Mouse (Mus musculus) MEL (cell line): ENCODE results near the gene Smndc1. TPM values are rescaled to one million over a fixed set of nuclear protein-coding genes. Genes with fewer than 3 reads are reported as not detected.
A peak's percentile ranks its signal among the peaks of the same experiment; 100 is the strongest.

Source experiments
- DNase-seq: peaks from one replicate; pipeline ENCODE4 v3.0.0; 2011; ENCODE audit warnings: low read depth, low spot score
- H3K27ac ChIP-seq: 2 replicates; pipeline ENCODE4 v1.5.1; 2012; ENCODE audit warnings: low read depth, mild to moderate bottlenecking, control low read depth, low read length, moderate library complexity; ENCODE audit not compliant: control insufficient read depth
- H3K27me3 ChIP-seq, 2 experiments: fragments of 150-350 bp in 1 of 2; sonication (generic) in 1 of 2; 2 replicates each; pipeline ENCODE4 v1.6.1; 2012; ENCODE audit warnings: low read length in 2 of 2, mild to moderate bottlenecking in 2 of 2, improper control_type of control experiment in 1 of 2, moderate library complexity in 1 of 2; ENCODE audit not compliant: insufficient read depth in 2 of 2, control insufficient read depth in 1 of 2
- H3K36me3 ChIP-seq, 2 experiments: 2 replicates each; pipeline ENCODE4 v1.6.1; 2012 to 2014; ENCODE audit warnings: low read length in 2 of 2, improper control_type of control experiment in 1 of 2, inconsistent platforms in 1 of 2, mild to moderate bottlenecking in 1 of 2; ENCODE audit not compliant: insufficient read depth in 2 of 2, control insufficient read depth in 1 of 2
- H3K4me1 ChIP-seq, 2 experiments: fragments of 150-350 bp in 1 of 2; sonication (generic) in 1 of 2; 2 replicates each; pipeline ENCODE4 v1.6.1; 2012; ENCODE audit warnings: low read length in 2 of 2, improper control_type of control experiment in 1 of 2, mild to moderate bottlenecking in 1 of 2; ENCODE audit not compliant: insufficient read depth in 2 of 2, control insufficient read depth in 1 of 2
- H3K4me3 ChIP-seq, 2 experiments: fragments of 150-350 bp in 1 of 2; sonication (generic) in 1 of 2; 2 replicates each; pipeline ENCODE4 v1.5.1; 2012; ENCODE audit warnings: low read depth in 2 of 2, low read length in 2 of 2, mild to moderate bottlenecking in 2 of 2, moderate library complexity in 2 of 2, control low read depth in 1 of 2, improper control_type of control experiment in 1 of 2; ENCODE audit not compliant: control insufficient read depth in 1 of 2, insufficient read depth in 1 of 2
- H3K79me2 ChIP-seq: 2 replicates; pipeline ENCODE4 v1.6.1; 2012; ENCODE audit warnings: mild to moderate bottlenecking, low read length, moderate library complexity; ENCODE audit not compliant: control insufficient read depth, poor library complexity, insufficient read depth
- H3K9ac ChIP-seq: 2 replicates; pipeline ENCODE4 v1.6.1; 2012; ENCODE audit warnings: low read depth, mild to moderate bottlenecking, control low read depth, low read length, moderate library complexity; ENCODE audit not compliant: control insufficient read depth, poor library complexity, severe bottlenecking
- H3K9me3 ChIP-seq: fragments of 150-350 bp; sonication (generic); replicated peaks from 2 replicates; pipeline ENCODE4 v1.6.1; 2012; ENCODE audit warnings: mild to moderate bottlenecking, low read length, improper control_type of control experiment, moderate library complexity; ENCODE audit not compliant: insufficient read depth
- BHLHE40 ChIP-seq: IDR thresholded peaks from 2 replicates; pipeline ENCODE4 v1.6.1; 2012; ENCODE audit warnings: low read depth, mild to moderate bottlenecking, inconsistent platforms, low read length, improper control_type of control experiment, borderline replicate concordance
- CHD1 ChIP-seq: IDR thresholded peaks from 2 replicates; pipeline ENCODE4 v1.6.1; 2012; ENCODE audit warnings: low read depth, mild to moderate bottlenecking, inconsistent platforms, low read length, improper control_type of control experiment
- CTCF ChIP-seq, 3 experiments: IDR thresholded peaks in 2 of 3; conservative IDR thresholded peaks in 1 of 3; 2 replicates each; pipeline ENCODE4 v1.5.1; 2011 to 2012; ENCODE audit warnings: low read length in 3 of 3, low read depth in 2 of 3, mild to moderate bottlenecking in 2 of 3, improper control_type of control experiment in 1 of 3, inconsistent platforms in 1 of 3, mixed read lengths in 1 of 3, moderate library complexity in 1 of 3; ENCODE audit not compliant: control insufficient read depth in 1 of 3, insufficient read depth in 1 of 3, poor library complexity in 1 of 3, severe bottlenecking in 1 of 3
- ELF1 ChIP-seq: IDR thresholded peaks from 2 replicates; pipeline ENCODE4 v1.6.1; 2014; ENCODE audit warnings: low read depth, mild to moderate bottlenecking, inconsistent platforms, low read length, improper control_type of control experiment, moderate library complexity
- ETS1 ChIP-seq: IDR thresholded peaks from 2 replicates; pipeline ENCODE4 v1.6.1; 2012; ENCODE audit warnings: low read depth, mild to moderate bottlenecking, inconsistent platforms, low read length, improper control_type of control experiment, moderate library complexity
- JUND ChIP-seq: IDR thresholded peaks from 2 replicates; pipeline ENCODE4 v1.6.1; 2011; ENCODE audit warnings: low read depth, mild to moderate bottlenecking, improper control_type of control experiment, low read length
- MAZ ChIP-seq: IDR thresholded peaks from 2 replicates; pipeline ENCODE4 v1.6.1; 2012; ENCODE audit warnings: low read depth, mild to moderate bottlenecking, inconsistent platforms, low read length, improper control_type of control experiment
- MXI1 ChIP-seq: IDR thresholded peaks from 2 replicates; pipeline ENCODE4 v1.6.1; 2011; ENCODE audit warnings: mild to moderate bottlenecking, low read depth, low read length, improper control_type of control experiment
- MYC ChIP-seq: IDR thresholded peaks from 2 replicates; pipeline ENCODE4 v1.6.1; 2011; ENCODE audit warnings: low read depth, mild to moderate bottlenecking, low read length, improper control_type of control experiment, moderate library complexity
- NELFE ChIP-seq: IDR thresholded peaks from 2 replicates; pipeline ENCODE4 v1.6.1; 2011; ENCODE audit warnings: low read depth, low read length, improper control_type of control experiment
- POLR2AphosphoS5 ChIP-seq: IDR thresholded peaks from 2 replicates; pipeline ENCODE4 v1.6.1; 2012; ENCODE audit warnings: low read depth, borderline replicate concordance, mild to moderate bottlenecking, inconsistent platforms, low read length, moderate library complexity, mixed read lengths
- RAD21 ChIP-seq: IDR thresholded peaks from 2 replicates; pipeline ENCODE4 v1.6.1; 2011; ENCODE audit warnings: mild to moderate bottlenecking, low read depth, low read length, improper control_type of control experiment
- SMC3 ChIP-seq: IDR thresholded peaks from 2 replicates; pipeline ENCODE4 v1.6.1; 2011; ENCODE audit warnings: low read depth, low read length, improper control_type of control experiment
- TCF12 ChIP-seq: IDR thresholded peaks from 2 replicates; pipeline ENCODE4 v1.6.1; 2014; ENCODE audit warnings: low read depth, mild to moderate bottlenecking, inconsistent platforms, low read length, improper control_type of control experiment, moderate library complexity
- ZC3H11A ChIP-seq: IDR thresholded peaks from 2 replicates; pipeline ENCODE4 v1.6.1; 2012; ENCODE audit warnings: low read depth, mild to moderate bottlenecking, inconsistent platforms, low read length, improper control_type of control experiment
- ZMIZ1 ChIP-seq: IDR thresholded peaks from 2 replicates; pipeline ENCODE4 v1.6.1; 2012; ENCODE audit warnings: low read depth, mild to moderate bottlenecking, inconsistent platforms, low read length, improper control_type of control experiment, moderate library complexity
- polyA plus RNA-seq, 2 experiments: library from polyadenylated mRNA; stranded (reverse) in 1 of 2; unstranded in 1 of 2; fragments of >175 nt in 1 of 2; fragments of >200 nt in 1 of 2; gene quantifications; 2 replicates each; pipeline versions ENCODE4 v1.2.1 to v1.2.4; 2012; ENCODE audit warnings: low replicate concordance in 2 of 2, low read depth in 1 of 2; ENCODE audit not compliant: insufficient read length in 2 of 2, insufficient read depth in 1 of 2, missing spikeins in 1 of 2
- total RNA-seq: library from RNA; depleted of rRNA; stranded (reverse); fragments of 300-350 nt; gene quantifications from 2 replicates; pipeline ENCODE4 v1.2.3, GENCODE M21; 2012

The Smndc1 gene
- total and polyA plus RNA-seq, 3 experiments = 27.5 to 166 (median 114) TPM

GRCm38 (mm10) chr19:53364551-53364950 lies 25.8 kb downstream of the Smndc1 start:
- Histone ChIP-seq H3K4me1 (peaks cover 8% of the 10 kb centered on the region in 2 experiments; a peak in 3 of 4 replicates), H3K9me3 (no peaks in the 10 kb centered on the region), H3K27ac (no peak overlapping the region), H3K79me2 (no peaks in the 10 kb centered on the region), H3K4me3 (no peak overlapping the region), H3K9ac (no peak overlapping the region), H3K36me3 (peaks cover 0 to 11% of the 10 kb centered on the region in 2 experiments; a peak in 2 of 4 replicates), H3K27me3 (no peaks in the 10 kb centered on the region)
- no peak for TF ChIP-seq ZMIZ1
- TF ChIP-seq MYC = no peak
- TF ChIP-seq ZC3H11A = no peak
- TF ChIP-seq BHLHE40 = no peak
- TF ChIP-seq NELFE = no peak
- TF ChIP-seq JUND = no peak
- no peak for TF ChIP-seq POLR2AphosphoS5
- TF ChIP-seq MAZ = no peak
- no peak for TF ChIP-seq CTCF (IDR thresholded peaks at IDR 0.05 in 2 of 3, conservative IDR thresholded peaks at IDR 0.05 in 1 of 3; ENCODE audit: control insufficient read depth in 1 of 3, insufficient read depth in 1 of 3, low read depth in 2 of 3, low read length in 3 of 3, poor library complexity in 1 of 3, severe bottlenecking in 1 of 3)
- TF ChIP-seq RAD21 = no peak
- TF ChIP-seq TCF12 = no peak
- no peak for TF ChIP-seq CHD1
- no peak for TF ChIP-seq MXI1
- TF ChIP-seq ETS1 = no peak
- no peak for DNase-seq

- TF ChIP-seq CTCF (IDR thresholded peaks at IDR 0.05 in 2 of 3, conservative IDR thresholded peaks at IDR 0.05 in 1 of 3; ENCODE audit: control insufficient read depth in 1 of 3, insufficient read depth in 1 of 3, low read depth in 2 of 3, low read length in 3 of 3, poor library complexity in 1 of 3, severe bottlenecking in 1 of 3) (peak; percentile 73 to 83 (median 76)), ELF1 (no peak), SMC3 (peak; percentile 82), RAD21 (peak; percentile 61), ZC3H11A (0 out of 2 replicates have a peak, but pooled peaks have one; percentile 18)
- DNase-seq = peak; percentile 77
- no peak overlapping the region for H3K4me3 ChIP-seq
Observed at GRCm38 (mm10) chr19:53362967-53363366, 27.4 kb downstream of the Smndc1 start.

More at GRCm38 (mm10) chr19:53362967-53363366, 27.4 kb downstream of the Smndc1 start:
- no peaks in the 10 kb centered on the region for H3K79me2 ChIP-seq
- H3K4me1 ChIP-seq = peaks cover 6 to 8% of the 10 kb centered on the region in 2 experiments; a peak in 3 of 4 replicates
- H3K27me3 ChIP-seq = no peaks in the 10 kb centered on the region
- H3K27ac ChIP-seq = no peak overlapping the region
- no peak overlapping the region for H3K9ac ChIP-seq
- H3K9me3 ChIP-seq = no peaks in the 10 kb centered on the region
- peaks cover 0 to 11% of the 10 kb centered on the region in 2 experiments; a peak in 2 of 4 replicates for H3K36me3 ChIP-seq
